Mouse (Mus musculus) limb, embryonic 14.5 days (tissue): ENCODE measurements around the gene Pald1. TPM values are rescaled to one million over a fixed set of nuclear protein-coding genes. Genes with fewer than 3 reads are reported as not detected.

ENCODE experiments used
- ATAC-seq: fragments of 200-750 bp; cut with Nextera tagmentation; 2 replicates; pipeline ENCODE4 v1.8.0; 2017; ENCODE audit warnings: low read depth, moderate number of reproducible peaks, moderate TSS enrichment; ENCODE audit not compliant: low FRiP score
- DNase-seq: peaks from one replicate; pipeline ENCODE4 v3.0.0-alpha.2; 2015; ENCODE audit warnings: low spot score
- H3K27ac ChIP-seq: fragments of 300-500 bp; sonication (generic); replicated peaks from 2 replicates; pipeline ENCODE4 v1.5.1; 2014; ENCODE audit warnings: low read depth, mild to moderate bottlenecking, low read length, moderate library complexity, mixed read lengths
- H3K27me3 ChIP-seq: fragments of 300-500 bp; sonication (generic); 2 replicates; pipeline ENCODE4 v1.6.1; 2014; ENCODE audit warnings: low read length, mixed read lengths; ENCODE audit not compliant: control insufficient read depth, insufficient read depth
- H3K36me3 ChIP-seq: fragments of 300-500 bp; sonication (generic); 2 replicates; pipeline ENCODE4 v1.6.1; 2014; ENCODE audit warnings: mild to moderate bottlenecking, low read length, moderate library complexity, mixed read lengths; ENCODE audit not compliant: control insufficient read depth, insufficient read depth
- H3K4me1 ChIP-seq: fragments of 300-500 bp; sonication (generic); 2 replicates; pipeline ENCODE4 v1.6.1; 2014; ENCODE audit warnings: antibody characterized with exemption, low read length, mixed read lengths; ENCODE audit not compliant: control insufficient read depth, insufficient read depth
- H3K4me2 ChIP-seq: fragments of 300-500 bp; sonication (generic); replicated peaks from 2 replicates; pipeline ENCODE4 v1.6.1; 2014; ENCODE audit warnings: low read depth, mild to moderate bottlenecking, low read length, moderate library complexity; ENCODE audit not compliant: severe bottlenecking
- H3K4me3 ChIP-seq: fragments of 300-500 bp; sonication (generic); replicated peaks from 2 replicates; pipeline ENCODE4 v1.5.1; 2014; ENCODE audit warnings: low read length
- H3K9ac ChIP-seq: fragments of 300-500 bp; sonication (generic); 2 replicates; pipeline ENCODE4 v1.6.1; 2014; ENCODE audit warnings: mild to moderate bottlenecking, low read depth, low read length, moderate library complexity; ENCODE audit not compliant: severe bottlenecking
- H3K9me3 ChIP-seq: fragments of 300-500 bp; sonication (generic); 2 replicates; pipeline ENCODE4 v1.6.1; 2016; ENCODE audit warnings: low read length; ENCODE audit not compliant: control insufficient read depth
- POLR2A ChIP-seq: fragments of 200-500 bp; IDR thresholded peaks from 2 replicates; pipeline ENCODE4 v1.8.0; 2012; ENCODE audit warnings: inconsistent platforms, mild to moderate bottlenecking, moderate library complexity, borderline replicate concordance; ENCODE audit not compliant: insufficient read depth, insufficient read length; ENCODE audit errors: extremely low read depth
- WGBS: fragments of 180-500 bp; shearing (Covaris S2); extraction: QIAGEN DNeasy Blood & Tissue Kit; methylation state at CpG from one replicate; pipeline ENCODE4 v1.1.7; 2014; 5-methylcytosine and 5-hydroxymethylcytosine counted together
- polyA plus RNA-seq, 2 experiments: library from polyadenylated mRNA; depleted of rRNA in 1 of 2; stranded (reverse) in 1 of 2; unstranded in 1 of 2; fragments of >200 nt; fragmentation: Nextera tagmentation in 1 of 2; extraction: Ambion mirVana in 1 of 2; gene quantifications; 2 replicates each; pipeline versions ENCODE4 v1.2.1 to v1.2.3; 2012 to 2014

Pald1 gene
- polyA plus RNA-seq, 2 experiments, result 19.4 to 24.9 TPM

- DNase-seq, result no peak
- no peaks in the 10 kb centered on the region for H3K36me3 ChIP-seq
- H3K4me3 ChIP-seq, result no peak overlapping the region
- H3K4me1 ChIP-seq, result peaks cover 36% of the 10 kb centered on the region
- no peaks in the 10 kb centered on the region for H3K27me3 ChIP-seq
- no peaks in the 10 kb centered on the region for H3K9me3 ChIP-seq
- ATAC-seq, result no peak
- 87% methylated on average over 13 of the region's 13 CpGs for WGBS
- no peak for TF ChIP-seq POLR2A
- H3K4me2 ChIP-seq, result 0 out of 2 replicates have a peak overlapping the region, but pooled peaks have one; percentile 10
- no peak overlapping the region for H3K27ac ChIP-seq
- H3K9ac ChIP-seq, result peak overlapping the region; percentile 28; the same call in 1 of the 2 replicates
These were observed 3.8 kb downstream of the Pald1 start for GRCm38 (mm10) chr10:61379340-61380040.

- no peak for TF ChIP-seq POLR2A
These were observed 4.6 kb downstream of the Pald1 start for GRCm38 (mm10) chr10:61378698-61379097.

GRCm38 (mm10) chr10:61378050-61378449 is 5.3 kb downstream of the Pald1 start:
- 96% methylated on average over 5 of the region's 5 CpGs for WGBS

More at GRCm38 (mm10) chr10:61378698-61379097, 4.6 kb downstream of the Pald1 start:
- 86% methylated on average over 5 of the region's 5 CpGs for WGBS
- no peaks in the 10 kb centered on the region for H3K9me3 ChIP-seq
- no peak overlapping the region for H3K27ac ChIP-seq
- DNase-seq (no peak), ATAC-seq (no peak)
- no peak overlapping the region for H3K4me3 ChIP-seq
- H3K4me1 ChIP-seq, result peaks cover 28% of the 10 kb centered on the region
- no peaks in the 10 kb centered on the region for H3K27me3 ChIP-seq
- no peaks in the 10 kb centered on the region for H3K36me3 ChIP-seq
- H3K9ac ChIP-seq, result no peak overlapping the region
- no peak overlapping the region for H3K4me2 ChIP-seq

GRCm38 (mm10) chr10:61374771-61375481 is 8.4 kb downstream of the Pald1 start:
- Histone ChIP-seq H3K9ac (no peak overlapping the region), H3K4me2 (no peak overlapping the region), H3K9me3 (no peaks in the 10 kb centered on the region), H3K27me3 (no peaks in the 10 kb centered on the region), H3K36me3 (no peaks in the 10 kb centered on the region), H3K27ac (no peak overlapping the region), H3K4me3 (no peak overlapping the region), H3K4me1 (peaks cover 15% of the 10 kb centered on the region)
- DNase-seq (no peak), ATAC-seq (no peak)
- 82% methylated on average over 6 of the region's 6 CpGs for WGBS
- TF ChIP-seq POLR2A, result no peak

More at GRCm38 (mm10) chr10:61378050-61378449, 5.3 kb downstream of the Pald1 start:
- no peaks in the 10 kb centered on the region for H3K27me3 ChIP-seq
- H3K4me3 ChIP-seq, result no peak overlapping the region
- no peaks in the 10 kb centered on the region for H3K9me3 ChIP-seq
- no peak overlapping the region for H3K9ac ChIP-seq
- peaks cover 27% of the 10 kb centered on the region for H3K4me1 ChIP-seq
- TF ChIP-seq POLR2A, result no peak
- DNase-seq (no peak), ATAC-seq (no peak)
- H3K27ac ChIP-seq, result no peak overlapping the region
- no peaks in the 10 kb centered on the region for H3K36me3 ChIP-seq
- no peak overlapping the region for H3K4me2 ChIP-seq

- ATAC-seq (no peak), DNase-seq (no peak)
- Histone ChIP-seq H3K27ac (no peak overlapping the region), H3K4me2 (no peak overlapping the region), H3K4me3 (no peak overlapping the region), H3K9ac (no peak overlapping the region), H3K4me1 (peaks cover 14% of the 10 kb centered on the region), H3K9me3 (no peaks in the 10 kb centered on the region), H3K36me3 (no peaks in the 10 kb centered on the region), H3K27me3 (no peaks in the 10 kb centered on the region)
- 40% methylated on average over 4 of the region's 4 CpGs for WGBS
- no peak for TF ChIP-seq POLR2A
These were observed 9.3 kb downstream of the Pald1 start for GRCm38 (mm10) chr10:61374076-61374475.
